Mouse (Mus musculus): ENCODE measurements around the gene Trpc4ap. TPM values are rescaled to one million over a fixed set of nuclear protein-coding genes. Genes with fewer than 3 reads are reported as not detected.
A peak's percentile ranks its signal among the peaks of the same experiment; 100 is the strongest.

The Trpc4ap gene
- polyA plus RNA-seq, 1 experiment: 159 TPM

- DNase-seq (ENCODE audit: extremely low spot score in 1 of 2, low spot score in 1 of 2): no peak
Observed at GRCm38 (mm10) chr2:155695316-155695715, 3.1 kb upstream of the Trpc4ap start.

- DNase-seq (ENCODE audit: extremely low spot score in 1 of 2, low spot score in 1 of 2): no peak
Observed at GRCm38 (mm10) chr2:155694564-155694963, 2.4 kb upstream of the Trpc4ap start.

GRCm38 (mm10) chr2:155693136-155693535 is 952 bp upstream of the Trpc4ap start:
- DNase-seq (ENCODE audit: extremely low spot score in 1 of 2, low spot score in 1 of 2): no peak

- DNase-seq (ENCODE audit: extremely low spot score in 1 of 2, low spot score in 1 of 2): no peak
Observed at GRCm38 (mm10) chr2:155691336-155691722, 855 bp downstream of the Trpc4ap start.

GRCm38 (mm10) chr2:155689211-155689610 is 3.0 kb downstream of the Trpc4ap start:
- no peak for DNase-seq (ENCODE audit: extremely low spot score in 1 of 2, low spot score in 1 of 2)

- no peak for DNase-seq (ENCODE audit: extremely low spot score in 1 of 2, low spot score in 1 of 2)
Observed at GRCm38 (mm10) chr2:155687746-155688145, 4.4 kb downstream of the Trpc4ap start.

- DNase-seq (ENCODE audit: extremely low spot score in 1 of 2, low spot score in 1 of 2): no peak
Observed at GRCm38 (mm10) chr2:155686572-155686971, 5.6 kb downstream of the Trpc4ap start.

GRCm38 (mm10) chr2:155683821-155684220 is 8.4 kb downstream of the Trpc4ap start:
- no peak for DNase-seq (ENCODE audit: extremely low spot score in 1 of 2, low spot score in 1 of 2)

- DNase-seq (ENCODE audit: extremely low spot score in 1 of 2, low spot score in 1 of 2): no peak
Observed at GRCm38 (mm10) chr2:155683137-155683536, 9.0 kb downstream of the Trpc4ap start.

GRCm38 (mm10) chr2:155681874-155682273 is 10.3 kb downstream of the Trpc4ap start:
- no peak for DNase-seq (ENCODE audit: extremely low spot score in 1 of 2, low spot score in 1 of 2)

- DNase-seq (ENCODE audit: extremely low spot score in 1 of 2, low spot score in 1 of 2): no peak
Observed at GRCm38 (mm10) chr2:155681194-155681593, 11.0 kb downstream of the Trpc4ap start.

- DNase-seq (ENCODE audit: extremely low spot score in 1 of 2, low spot score in 1 of 2): no peak
Observed at GRCm38 (mm10) chr2:155680591-155680990, 11.6 kb downstream of the Trpc4ap start.

- no peak for DNase-seq (ENCODE audit: extremely low spot score in 1 of 2, low spot score in 1 of 2)
Observed at GRCm38 (mm10) chr2:155679586-155680110, 12.5 kb downstream of the Trpc4ap start.

- DNase-seq (ENCODE audit: extremely low spot score in 1 of 2, low spot score in 1 of 2): no peak
Observed at GRCm38 (mm10) chr2:155675118-155675517, 17.1 kb downstream of the Trpc4ap start.

- DNase-seq (ENCODE audit: extremely low spot score in 1 of 2, low spot score in 1 of 2): peak in 1 of 2 experiments; percentile 68
Observed at GRCm38 (mm10) chr2:155673546-155673945, 18.6 kb downstream of the Trpc4ap start.

- DNase-seq (ENCODE audit: extremely low spot score in 1 of 2, low spot score in 1 of 2): no peak
Observed at GRCm38 (mm10) chr2:155671236-155671635, 20.9 kb downstream of the Trpc4ap start.

- DNase-seq (ENCODE audit: extremely low spot score in 1 of 2, low spot score in 1 of 2): peak in 1 of 2 experiments; percentile 36
Observed at GRCm38 (mm10) chr2:155668461-155668860, 23.7 kb downstream of the Trpc4ap start.

- no peak for DNase-seq (ENCODE audit: extremely low spot score in 1 of 2, low spot score in 1 of 2)
Observed at GRCm38 (mm10) chr2:155667881-155668280, 24.3 kb downstream of the Trpc4ap start.

- DNase-seq (ENCODE audit: extremely low spot score in 1 of 2, low spot score in 1 of 2): no peak
Observed at GRCm38 (mm10) chr2:155663910-155664460, 28.2 kb downstream of the Trpc4ap start.

GRCm38 (mm10) chr2:155663097-155663496 is 29.1 kb downstream of the Trpc4ap start:
- peak in 1 of 2 experiments; percentile 84 for DNase-seq (ENCODE audit: extremely low spot score in 1 of 2, low spot score in 1 of 2)

GRCm38 (mm10) chr2:155662390-155662789 is 29.8 kb downstream of the Trpc4ap start:
- no peak for DNase-seq (ENCODE audit: extremely low spot score in 1 of 2, low spot score in 1 of 2)

GRCm38 (mm10) chr2:155655759-155656372 is 36.3 kb downstream of the Trpc4ap start:
- no peak for DNase-seq (ENCODE audit: extremely low spot score in 1 of 2, low spot score in 1 of 2)
